Mouse (Mus musculus): ENCODE results near the gene Rapgef4. TPM values are rescaled to one million over a fixed set of nuclear protein-coding genes. Genes with fewer than 3 reads are reported as not detected.

Gene Rapgef4
- total and polyA plus RNA-seq, 2 experiments from 2014 or later, result 5.3 to 5.5 TPM

DNA sequence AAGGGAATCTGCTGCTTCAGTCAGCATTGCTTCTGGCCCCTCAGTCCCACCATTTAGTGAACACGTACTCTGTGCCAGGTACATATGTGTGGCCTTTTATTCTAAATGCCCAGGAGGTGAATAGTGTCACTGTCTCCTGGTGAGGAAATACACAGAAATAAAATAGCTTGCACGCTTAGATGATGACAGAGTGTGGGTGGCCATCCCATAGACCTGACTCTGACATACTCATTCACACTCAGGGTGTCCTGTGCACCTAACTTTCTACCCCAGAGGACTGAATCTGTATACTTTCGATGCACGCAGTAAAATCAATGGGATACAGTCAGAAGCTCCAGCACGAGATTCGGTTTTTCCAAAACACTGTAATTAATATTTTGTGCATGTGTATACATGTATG, 286.4 kb downstream of the Rapgef4 start:
- no peaks in the 10 kb centered on the region for H3K36me3 ChIP-seq (replicated peaks; ENCODE audit: control insufficient read depth, insufficient read depth, low read length)
- no peak overlapping the region for H3K9ac ChIP-seq (replicated peaks; ENCODE audit: low read depth, low read length)
- ATAC-seq (ENCODE audit: insufficient read depth, low read depth) (no peak), DNase-seq (ENCODE audit: low spot score) (no peak)
- no peak overlapping the region for H3K27ac ChIP-seq (ENCODE audit: low read depth)
- H3K9me3 ChIP-seq (replicated peaks; ENCODE audit: control insufficient read depth, low read length), result no peaks in the 10 kb centered on the region
- H3K4me3 ChIP-seq (ENCODE audit: low read depth, low read length), result no peak overlapping the region
- H3K27me3 ChIP-seq (ENCODE audit: control insufficient read depth, insufficient read depth, low read length), result no peaks in the 10 kb centered on the region
- H3K4me1 ChIP-seq (ENCODE audit: control insufficient read depth, insufficient read depth), result no peaks in the 10 kb centered on the region
- TF ChIP-seq CTCF (IDR thresholded peaks at IDR 0.05; ENCODE audit: low read depth), result no peak
- no peak for TF ChIP-seq EP300 (IDR thresholded peaks at IDR 0.05; ENCODE audit: low read depth)
- WGBS, result 86% methylated on average over 6 of the region's 6 CpGs
- H3K4me2 ChIP-seq (ENCODE audit: low read depth, low read length), result no peak overlapping the region

GRCm38 (mm10) chr2:72269651-72270341, 288.8 kb downstream of the Rapgef4 start:
- ATAC-seq (ENCODE audit: insufficient read depth, low read depth), result peak; percentile 93
- TF ChIP-seq EP300 (IDR thresholded peaks at IDR 0.05; ENCODE audit: low read depth) (0 out of 2 replicates have a peak, but pooled peaks have one; percentile 26), CTCF (IDR thresholded peaks at IDR 0.05; ENCODE audit: low read depth) (no peak)
- H3K9ac ChIP-seq (replicated peaks; ENCODE audit: low read depth, low read length), result peak overlapping the region; percentile 46; the same call in 1 of the 2 replicates

GRCm38 (mm10) chr2:72278247-72278873, 297.3 kb downstream of the Rapgef4 start:
- peaks cover 6% of the 10 kb centered on the region; the same call in 1 of the 2 replicates for H3K4me1 ChIP-seq (ENCODE audit: control insufficient read depth, insufficient read depth)
- DNase-seq (ENCODE audit: low spot score) (no peak), ATAC-seq (ENCODE audit: insufficient read depth, low read depth) (no peak)
- H3K9ac ChIP-seq (replicated peaks; ENCODE audit: low read depth, low read length), result no peak overlapping the region
- H3K4me2 ChIP-seq (ENCODE audit: low read depth, low read length), result no peak overlapping the region
- H3K36me3 ChIP-seq (replicated peaks; ENCODE audit: control insufficient read depth, insufficient read depth, low read length), result no peaks in the 10 kb centered on the region
- H3K9me3 ChIP-seq (replicated peaks; ENCODE audit: control insufficient read depth, low read length), result no peaks in the 10 kb centered on the region
- no peak overlapping the region for H3K27ac ChIP-seq (ENCODE audit: low read depth)
- 77% methylated on average over 4 of the region's 4 CpGs for WGBS
- no peak for TF ChIP-seq CTCF (IDR thresholded peaks at IDR 0.05; ENCODE audit: low read depth)
- TF ChIP-seq EP300 (IDR thresholded peaks at IDR 0.05; ENCODE audit: low read depth), result no peak
- H3K4me3 ChIP-seq (ENCODE audit: low read depth, low read length), result no peak overlapping the region
- H3K27me3 ChIP-seq (ENCODE audit: control insufficient read depth, insufficient read depth, low read length), result no peaks in the 10 kb centered on the region

More at GRCm38 (mm10) chr2:72269651-72270341, 288.8 kb downstream of the Rapgef4 start:
- no peaks in the 10 kb centered on the region for H3K36me3 ChIP-seq (replicated peaks; ENCODE audit: control insufficient read depth, insufficient read depth, low read length)
- WGBS, result 22% methylated on average over 4 of the region's 4 CpGs
- H3K4me2 ChIP-seq (ENCODE audit: low read depth, low read length), result peak overlapping the region; percentile 39
- no peaks in the 10 kb centered on the region for H3K9me3 ChIP-seq (replicated peaks; ENCODE audit: control insufficient read depth, low read length)
- H3K4me3 ChIP-seq (ENCODE audit: low read depth, low read length), result peak overlapping the region; percentile 24; the same call in 1 of the 2 replicates
- H3K27me3 ChIP-seq (ENCODE audit: control insufficient read depth, insufficient read depth, low read length), result no peaks in the 10 kb centered on the region
- peak overlapping the region; percentile 96 for H3K27ac ChIP-seq (ENCODE audit: low read depth)
- no peaks in the 10 kb centered on the region for H3K4me1 ChIP-seq (ENCODE audit: control insufficient read depth, insufficient read depth)
- DNase-seq (ENCODE audit: low spot score), result peak; percentile 87

DNA sequence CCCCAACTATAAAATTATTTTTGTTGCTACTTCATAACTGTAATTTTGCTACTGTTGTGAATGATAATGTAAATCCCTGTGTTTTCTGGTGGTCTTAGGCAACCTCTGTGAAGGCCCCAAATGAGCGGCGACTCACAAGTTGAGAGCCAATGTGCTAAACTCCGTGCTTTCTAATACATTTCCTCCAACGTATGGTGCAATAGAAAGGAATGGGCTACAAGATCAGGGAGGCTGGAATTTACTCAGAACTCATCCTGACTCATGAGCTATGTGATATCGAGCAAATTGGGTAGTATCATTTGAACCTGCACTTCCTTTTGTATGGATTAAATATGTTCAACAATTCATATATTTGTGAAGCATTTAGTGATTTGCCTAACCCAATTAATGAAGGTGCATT, 299.5 kb downstream of the Rapgef4 start:
- no peak overlapping the region for H3K9ac ChIP-seq (replicated peaks; ENCODE audit: low read depth, low read length)
- no peak overlapping the region for H3K4me3 ChIP-seq (ENCODE audit: low read depth, low read length)
- no peak overlapping the region for H3K27ac ChIP-seq (ENCODE audit: low read depth)
- 92% methylated on average over 5 of the region's 5 CpGs for WGBS
- no peaks in the 10 kb centered on the region for H3K36me3 ChIP-seq (replicated peaks; ENCODE audit: control insufficient read depth, insufficient read depth, low read length)
- ATAC-seq (ENCODE audit: insufficient read depth, low read depth) (no peak), DNase-seq (ENCODE audit: low spot score) (no peak)
- no peaks in the 10 kb centered on the region for H3K9me3 ChIP-seq (replicated peaks; ENCODE audit: control insufficient read depth, low read length)
- H3K27me3 ChIP-seq (ENCODE audit: control insufficient read depth, insufficient read depth, low read length), result no peaks in the 10 kb centered on the region
- TF ChIP-seq CTCF (IDR thresholded peaks at IDR 0.05; ENCODE audit: low read depth), result no peak
- TF ChIP-seq EP300 (IDR thresholded peaks at IDR 0.05; ENCODE audit: low read depth), result no peak
- H3K4me2 ChIP-seq (ENCODE audit: low read depth, low read length), result no peak overlapping the region
- H3K4me1 ChIP-seq (ENCODE audit: control insufficient read depth, insufficient read depth), result peaks cover 14% of the 10 kb centered on the region

DNA sequence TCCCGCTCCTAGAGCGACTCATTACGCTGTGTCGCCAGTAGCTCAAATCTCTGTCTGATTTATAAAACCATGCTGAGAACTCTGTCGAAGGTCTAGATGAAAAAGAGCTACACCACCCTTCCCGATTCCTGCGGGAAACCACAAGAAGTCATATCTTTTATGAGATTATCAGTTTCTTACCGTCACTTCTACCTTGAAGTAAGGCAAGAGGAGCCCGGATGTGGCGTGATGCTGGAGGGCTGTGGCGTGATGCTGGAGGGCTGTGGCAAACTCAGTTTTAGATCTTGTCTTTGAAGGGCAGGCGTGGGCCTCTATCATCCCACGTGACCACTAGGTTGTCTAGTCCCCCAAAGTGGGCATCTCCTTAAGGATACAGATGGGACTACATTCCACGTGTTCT, 300.9 kb downstream of the Rapgef4 start:
- Histone ChIP-seq H3K27ac (ENCODE audit: low read depth) (no peak overlapping the region), H3K9ac (replicated peaks; ENCODE audit: low read depth, low read length) (no peak overlapping the region), H3K4me2 (ENCODE audit: low read depth, low read length) (no peak overlapping the region), H3K27me3 (ENCODE audit: control insufficient read depth, insufficient read depth, low read length) (no peaks in the 10 kb centered on the region), H3K4me1 (ENCODE audit: control insufficient read depth, insufficient read depth) (peaks cover 14% of the 10 kb centered on the region), H3K4me3 (ENCODE audit: low read depth, low read length) (no peak overlapping the region), H3K36me3 (replicated peaks; ENCODE audit: control insufficient read depth, insufficient read depth, low read length) (no peaks in the 10 kb centered on the region), H3K9me3 (replicated peaks; ENCODE audit: control insufficient read depth, low read length) (no peaks in the 10 kb centered on the region)
- DNase-seq (ENCODE audit: low spot score) (no peak), ATAC-seq (ENCODE audit: insufficient read depth, low read depth) (no peak)
- no peak for TF ChIP-seq EP300 (IDR thresholded peaks at IDR 0.05; ENCODE audit: low read depth)
- TF ChIP-seq CTCF (IDR thresholded peaks at IDR 0.05; ENCODE audit: low read depth), result no peak
- 87% methylated on average over 14 of the region's 14 CpGs for WGBS
